In the genomic region with DNA sequence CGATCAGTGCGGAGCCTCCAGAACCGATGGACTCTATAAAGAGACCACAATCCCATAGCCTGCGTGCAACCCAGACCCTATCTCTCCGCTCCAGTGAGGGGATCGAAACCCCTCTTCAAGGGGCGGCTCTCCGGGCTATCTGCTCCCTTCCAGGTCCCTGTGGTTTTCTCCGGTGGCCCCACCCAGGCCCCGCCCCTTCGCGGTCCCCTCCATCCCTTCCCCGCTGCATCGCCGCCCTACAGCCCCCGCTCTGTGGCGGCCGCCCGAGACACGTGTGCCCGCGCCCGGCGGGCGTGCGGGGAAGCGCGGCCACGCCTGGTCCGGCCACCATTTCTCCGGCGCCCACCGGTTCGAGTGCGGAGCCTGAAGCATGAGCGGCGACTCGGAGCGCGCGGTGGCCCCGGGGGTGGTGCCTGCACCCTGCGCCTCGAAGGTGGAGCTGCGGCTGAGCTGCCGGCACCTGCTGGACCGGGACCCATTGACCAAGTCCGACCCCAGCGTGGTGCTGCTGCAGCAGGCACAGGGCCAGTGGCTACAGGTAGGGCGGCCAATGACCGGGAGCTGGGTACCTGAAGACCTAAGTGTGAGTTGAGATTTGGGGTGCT, we compare ENCODE assay signal across 8 mouse cellular contexts. TPM values are rescaled to one million over a fixed set of nuclear protein-coding genes. Genes with fewer than 3 reads are reported as not detected.
DNase-seq lines count a peak whose midpoint lies in the region; ATAC-seq and TF ChIP-seq lines count a peak whose summit lies in the region.

A gene (plus strand): TSS at position 248 of the 605 bp plus-strand sequence.

- peak within 1 kb of the TSS; percentile 3; the same call in 1 of the 2 replicates for H3K9ac ChIP-seq in lung, embryonic 15.5 days
- peak within 1 kb of the TSS; percentile 55 for H3K9ac ChIP-seq in hindbrain, embryonic 14.5 days
- H3K9ac ChIP-seq in liver, adult 2 months (ENCODE audit: low read depth, low read length), result no peak within 1 kb of the TSS
- no peak within 1 kb of the TSS; the same call in 1 of the 2 replicates for H3K9ac ChIP-seq in stomach, embryonic 14.5 days (replicated peaks; ENCODE audit: low read depth, low read length)

- ATAC-seq in lung, embryonic 15.5 days (ENCODE audit: borderline replicate concordance, extremely low read depth, low FRiP score, low TSS enrichment), result no peak
- ATAC-seq in hindbrain, embryonic 14.5 days (ENCODE audit: low FRiP score), result 0 out of 2 replicates have a peak, but pooled peaks have one; percentile 37
- ATAC-seq in stomach, embryonic 14.5 days (ENCODE audit: insufficient number of reproducible peaks, insufficient read depth, low FRiP score, low read depth), result 0 out of 2 replicates have a peak, but pooled peaks have one; percentile 35

- no peaks in the 10 kb centered on the region for H3K36me3 ChIP-seq in lung, embryonic 15.5 days
- H3K36me3 ChIP-seq in hindbrain, embryonic 14.5 days (replicated peaks; ENCODE audit: control insufficient read depth, insufficient read depth), result no peaks in the 10 kb centered on the region
- no peaks in the 10 kb centered on the region for H3K36me3 ChIP-seq in liver, adult 2 months (ENCODE audit: control insufficient read depth, insufficient read depth, low read length)
- H3K36me3 ChIP-seq in stomach, embryonic 14.5 days (ENCODE audit: control insufficient read depth, insufficient read depth, low read length), result no peaks in the 10 kb centered on the region

- H3K27me3 ChIP-seq in lung, embryonic 15.5 days, result peaks cover 48% of the 10 kb centered on the region
- H3K27me3 ChIP-seq in hindbrain, embryonic 14.5 days (ENCODE audit: control insufficient read depth, insufficient read depth, low read length), result peaks cover 44% of the 10 kb centered on the region
- H3K27me3 ChIP-seq in liver, adult 2 months (ENCODE audit: control insufficient read depth, insufficient read depth, low read length), result peaks cover 10% of the 10 kb centered on the region
- peaks cover 28% of the 10 kb centered on the region for H3K27me3 ChIP-seq in stomach, embryonic 14.5 days (ENCODE audit: control insufficient read depth, insufficient read depth, low read length)

- peak within 1 kb of the TSS; percentile 43 for H3K4me3 ChIP-seq in lung, embryonic 15.5 days
- peak within 1 kb of the TSS; percentile 42 for H3K4me3 ChIP-seq in hindbrain, embryonic 14.5 days (replicated peaks; ENCODE audit: low read length)
- peak within 1 kb of the TSS; percentile 18; the same call in 1 of the 2 replicates for H3K4me3 ChIP-seq in liver, adult 2 months (ENCODE audit: insufficient read depth, low read depth, low read length)
- H3K4me3 ChIP-seq in stomach, embryonic 14.5 days (ENCODE audit: low read depth, low read length), result peak within 1 kb of the TSS; percentile 44

- no peaks in the 10 kb centered on the region for H3K79me2 ChIP-seq in liver, adult 2 months (ENCODE audit: control insufficient read depth, insufficient read depth, low read length)

- no peak for TF ChIP-seq POLR2A in liver, adult 2 months (IDR thresholded peaks at IDR 0.05; ENCODE audit: extremely low read depth, insufficient read depth, low read length)

- peak; percentile 21 to 30 for DNase-seq in cerebellum, adult 18-20 months
- DNase-seq in cerebellum, adult 8-10 months, result no peak
- DNase-seq in lung, adult 18-20 months, result no peak
- no peak for DNase-seq in hindbrain, embryonic 14.5 days (ENCODE audit: low spot score)
- DNase-seq in liver, adult 2 months (ENCODE audit: extremely low read depth, low read depth, low spot score), result no peak
- DNase-seq in urinary bladder, postnatal 10 days (ENCODE audit: low spot score), result no peak

- no peak for TF ChIP-seq CTCF in liver, adult 2 months (IDR thresholded peaks at IDR 0.05; ENCODE audit: low read depth, low read length)

- under 1% methylated on average over 50 of the region's 51 CpGs for WGBS in lung, embryonic 15.5 days
- WGBS in hindbrain, embryonic 14.5 days, result 1% methylated on average over 50 of the region's 51 CpGs
- WGBS in liver, adult 2 months, result 2% methylated on average over 51 of the region's 51 CpGs
- WGBS in stomach, embryonic 14.5 days, result under 1% methylated on average over 51 of the region's 51 CpGs

- H3K27ac ChIP-seq in lung, embryonic 15.5 days, result no peak within 1 kb of the TSS
- no peak within 1 kb of the TSS for H3K27ac ChIP-seq in hindbrain, embryonic 14.5 days
- H3K27ac ChIP-seq in liver, adult 2 months (replicated peaks; ENCODE audit: insufficient read depth, low read depth, low read length), result no peak within 1 kb of the TSS
- H3K27ac ChIP-seq in stomach, embryonic 14.5 days (ENCODE audit: low read length), result no peak within 1 kb of the TSS

- peaks cover 29% of the 10 kb centered on the region for H3K4me1 ChIP-seq in lung, embryonic 15.5 days
- H3K4me1 ChIP-seq in hindbrain, embryonic 14.5 days (replicated peaks; ENCODE audit: control insufficient read depth, insufficient read depth, low read length), result peaks cover 8% of the 10 kb centered on the region
- H3K4me1 ChIP-seq in liver, adult 2 months (ENCODE audit: control insufficient read depth, insufficient read depth, low read length), result no peaks in the 10 kb centered on the region
- peaks cover 10% of the 10 kb centered on the region for H3K4me1 ChIP-seq in stomach, embryonic 14.5 days (ENCODE audit: control insufficient read depth, insufficient read depth, low read length)

- H3K4me2 ChIP-seq in lung, embryonic 15.5 days, result peak within 1 kb of the TSS; percentile 79
- H3K4me2 ChIP-seq in hindbrain, embryonic 14.5 days (replicated peaks), result peak within 1 kb of the TSS; percentile 60
- H3K4me2 ChIP-seq in stomach, embryonic 14.5 days (replicated peaks; ENCODE audit: low read depth, low read length), result peak within 1 kb of the TSS; percentile 95

- no peaks in the 10 kb centered on the region for H3K9me3 ChIP-seq in lung, embryonic 15.5 days
- no peaks in the 10 kb centered on the region for H3K9me3 ChIP-seq in hindbrain, embryonic 14.5 days (ENCODE audit: control insufficient read depth, low read length)
- no peaks in the 10 kb centered on the region for H3K9me3 ChIP-seq in stomach, embryonic 14.5 days (ENCODE audit: control insufficient read depth, low read depth, low read length)

RNA-seq across cellular contexts. Expression of the gene that starts here (rescaled TPM):
- polyA plus RNA-seq in lung, embryonic 15.5 days (2015; fragmentation: Nextera tagmentation; extraction: Ambion mirVana), result 0.34 and 0.50 TPM in 2 replicates
- polyA plus RNA-seq in hindbrain, embryonic 14.5 days (2014; fragmentation: Nextera tagmentation; extraction: Ambion mirVana), result 2.2 and 3.3 TPM in 2 replicates
- total RNA-seq in liver, adult 2 months (2014; rRNA removed), result 0.07 and 0.09 TPM in 2 replicates
- polyA plus RNA-seq in liver, adult 2 months (2012; rRNA removed), result 0.09 and 0.28 TPM in 2 replicates
- polyA plus RNA-seq in stomach, embryonic 14.5 days (2014; fragmentation: Nextera tagmentation; extraction: Ambion mirVana), result 0.56 and 1.2 TPM in 2 replicates

Comparison
In these comparisons a context has a peak if more than half of its experiments do, and no peak if none do; other contexts are left out.
1. DNase-seq: peak in cerebellum, adult 18-20 months (2 of 2); none in cerebellum, adult 8-10 months (single experiment), lung, adult 18-20 months (0 of 2), hindbrain, embryonic 14.5 days (single experiment), liver, adult 2 months (single experiment) and urinary bladder, postnatal 10 days (single experiment).
2. H3K9ac ChIP-seq: peak in lung, embryonic 15.5 days (single experiment) and hindbrain, embryonic 14.5 days (single experiment); none in liver, adult 2 months (single experiment) and stomach, embryonic 14.5 days (single experiment).
3. Peak in every context shown above with its lines, with median percentiles within 50 percentile points of each other: H3K4me2 ChIP-seq and H3K4me3 ChIP-seq.